Mouse (Mus musculus): ENCODE data around the gene Fam160b1. TPM values are rescaled to one million over a fixed set of nuclear protein-coding genes. Genes with fewer than 3 reads are reported as not detected.
A peak's percentile ranks its signal among the peaks of the same experiment; 100 is the strongest.

The Fam160b1 gene
- total RNA-seq (2017) = 17.1 and 22.4 TPM in 2 replicates

DNA sequence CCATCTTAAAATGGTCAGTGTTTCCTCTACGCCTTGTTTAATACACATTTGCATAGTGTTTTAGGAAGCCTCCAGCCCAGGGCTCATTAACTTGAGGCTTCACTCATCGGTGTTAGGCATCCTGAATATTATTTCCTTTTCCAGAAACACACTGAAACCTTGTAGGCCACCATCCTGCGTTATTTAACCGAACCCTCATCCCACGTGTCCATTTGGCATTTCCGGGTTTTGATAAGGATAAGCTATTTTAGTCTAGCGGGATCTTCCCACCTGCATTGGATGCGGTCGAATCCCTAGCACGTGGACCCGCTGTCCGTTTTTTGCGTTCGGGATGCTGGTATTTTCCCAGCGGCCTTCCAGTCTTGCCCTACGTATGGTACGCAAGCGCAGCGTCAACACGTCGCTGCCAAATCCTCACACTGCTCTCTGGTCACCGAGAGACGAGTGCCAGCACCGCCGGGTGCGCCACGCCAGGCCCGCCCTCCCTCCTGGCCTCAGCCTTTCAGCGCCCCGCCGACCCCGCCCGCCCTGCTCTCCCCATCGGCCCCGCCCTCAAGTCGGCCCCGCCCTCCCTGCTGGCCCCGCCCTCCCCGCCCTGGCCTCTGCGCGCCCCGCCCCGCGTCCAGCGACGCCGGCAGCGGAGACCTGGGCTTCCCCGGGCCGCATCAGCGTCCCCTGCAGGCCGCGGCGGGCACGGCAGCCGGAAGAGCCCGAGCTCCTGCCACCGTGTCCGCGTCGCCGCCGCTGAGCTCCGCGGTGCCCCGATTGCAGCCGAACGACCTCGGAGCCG is at the start of gene Fam160b1:
Gene Fam160b1 (plus strand): TSS at position 340 of the 790 bp plus-strand sequence.
- peak; percentile 68 for ATAC-seq (replicated peaks; ENCODE audit: low read depth, poor library complexity, severe bottlenecking)

DNA sequence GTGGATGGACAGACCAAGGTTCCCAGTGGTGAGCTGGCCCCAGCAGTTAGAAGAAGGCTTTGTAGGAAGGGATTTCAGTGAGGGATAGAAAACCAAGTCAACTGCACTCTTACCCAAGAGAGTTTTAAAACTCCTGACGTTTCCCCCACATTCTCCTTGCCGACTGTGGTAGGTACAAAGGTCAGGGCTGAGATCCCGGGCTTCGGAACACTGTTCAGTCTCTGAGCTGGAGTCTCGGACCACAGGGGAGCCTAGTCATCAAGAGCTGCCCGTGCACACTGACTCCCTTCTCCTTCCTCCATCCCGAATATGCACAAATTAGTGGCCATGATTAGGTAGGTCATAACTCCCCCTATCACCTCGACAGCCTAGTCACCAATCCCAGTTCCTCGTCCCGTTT is 47.3 kb upstream of the Fam160b1 start:
- ATAC-seq (replicated peaks; ENCODE audit: low read depth, poor library complexity, severe bottlenecking) = no peak

DNA sequence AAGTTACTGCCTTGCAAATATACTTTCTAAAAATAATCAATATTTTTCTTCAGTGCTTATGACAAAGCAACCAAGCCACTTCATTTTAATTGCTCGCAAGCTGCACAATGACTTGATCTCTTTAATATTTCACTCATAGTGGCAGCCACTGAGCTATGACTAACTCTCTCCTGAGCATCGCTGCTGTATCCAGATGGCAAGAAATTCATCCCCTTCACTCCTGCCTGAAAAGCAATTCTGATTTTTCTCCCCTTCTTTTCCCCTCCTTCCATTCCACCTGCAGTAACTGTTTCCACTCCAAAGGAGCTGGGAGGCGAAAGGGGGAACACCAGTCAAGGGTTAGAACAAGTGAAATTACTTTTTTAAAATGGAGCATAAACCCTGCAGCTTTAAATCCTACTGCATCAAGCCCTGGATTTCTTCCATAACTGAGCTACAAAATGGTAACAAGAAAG is 46.6 kb upstream of the Fam160b1 start:
- no peak for ATAC-seq (replicated peaks; ENCODE audit: low read depth, poor library complexity, severe bottlenecking)

DNA sequence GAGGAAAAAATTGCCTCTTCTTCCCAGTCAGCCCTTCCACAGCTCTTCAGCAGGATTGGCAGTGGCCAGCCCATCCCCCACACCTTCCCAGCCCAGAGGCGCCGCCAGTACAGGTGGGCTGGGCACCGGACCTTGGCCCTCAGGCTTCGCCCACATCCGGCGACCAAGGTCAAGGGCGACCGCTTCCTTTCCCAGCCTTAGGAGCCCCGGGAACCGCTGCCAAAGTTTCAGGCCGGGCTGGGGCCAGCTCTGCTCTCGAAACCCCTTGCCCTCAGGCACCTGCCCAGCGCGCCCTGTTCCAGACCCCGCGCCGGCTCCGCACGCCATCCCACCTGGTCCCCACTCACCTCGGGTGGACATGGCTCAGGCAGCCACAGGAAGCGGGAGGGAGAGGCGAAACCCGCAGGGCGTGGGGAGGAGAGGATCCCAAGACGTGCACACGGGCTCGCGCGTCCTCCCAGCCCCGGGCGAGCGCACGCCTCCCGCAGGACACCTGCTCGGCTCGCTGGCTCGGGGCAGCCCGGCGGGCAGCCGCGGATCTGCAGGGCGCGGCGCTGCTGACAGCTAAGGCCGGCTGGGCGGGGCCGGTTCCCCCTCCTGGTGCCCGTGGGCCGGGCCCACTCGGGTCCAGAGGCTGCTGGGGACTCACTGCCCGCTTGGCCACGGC is 46.0 kb upstream of the Fam160b1 start, which contains the start of gene Ablim1:
Gene Ablim1 (minus strand): TSS at position 574 of the 667 bp plus-strand sequence.
- ATAC-seq (replicated peaks; ENCODE audit: low read depth, poor library complexity, severe bottlenecking) = peak; percentile 60

DNA sequence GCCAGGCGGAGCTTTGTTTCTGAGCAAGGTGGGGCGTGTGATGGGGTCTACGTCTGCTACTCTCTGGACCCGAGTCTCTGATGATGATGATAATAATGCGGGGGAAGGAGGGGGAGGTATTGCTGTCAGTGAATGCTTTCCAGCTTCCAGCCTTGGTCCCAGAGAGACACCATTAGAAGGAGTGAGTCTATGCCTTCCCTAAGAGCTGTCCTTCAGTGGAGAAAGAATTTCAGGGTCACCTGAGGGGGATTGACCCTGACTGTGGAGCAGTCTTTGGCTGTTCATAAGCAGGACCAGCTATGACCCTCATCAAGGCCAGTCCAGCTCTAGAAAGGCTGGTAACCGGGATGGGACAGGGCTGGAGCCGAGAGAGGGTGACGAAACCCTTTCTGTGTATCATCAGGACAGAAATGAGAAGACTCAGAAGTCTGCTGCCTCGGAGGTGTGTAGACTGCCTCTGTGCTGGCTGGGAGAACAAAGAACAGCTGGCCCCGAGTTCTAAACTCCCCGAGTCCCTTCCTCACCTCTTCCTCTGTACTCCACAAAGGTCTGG is 45.4 kb upstream of the Fam160b1 start:
- no peak for ATAC-seq (replicated peaks; ENCODE audit: low read depth, poor library complexity, severe bottlenecking)

DNA sequence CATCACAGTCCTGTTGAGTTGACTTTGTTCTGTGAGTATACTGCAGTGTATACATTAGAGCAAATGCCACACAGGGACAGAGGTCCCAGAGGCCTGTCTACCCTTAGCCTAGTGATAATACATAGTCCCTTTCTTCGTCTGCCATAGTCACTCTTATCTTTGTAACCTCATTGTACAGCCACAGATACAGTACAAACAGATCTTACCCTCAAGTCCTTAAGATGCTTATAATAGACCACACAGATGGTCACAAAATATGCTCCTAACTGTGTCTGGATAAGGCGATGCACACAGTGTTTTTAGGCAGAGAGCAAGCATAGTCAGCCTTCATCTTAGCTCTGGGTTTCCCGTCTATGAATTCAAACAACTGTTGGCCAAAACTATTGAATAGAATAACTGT is 43.9 kb upstream of the Fam160b1 start:
- 0 out of 2 replicates have a peak, but pooled peaks have one; percentile 17 for ATAC-seq (replicated peaks; ENCODE audit: low read depth, poor library complexity, severe bottlenecking)

DNA sequence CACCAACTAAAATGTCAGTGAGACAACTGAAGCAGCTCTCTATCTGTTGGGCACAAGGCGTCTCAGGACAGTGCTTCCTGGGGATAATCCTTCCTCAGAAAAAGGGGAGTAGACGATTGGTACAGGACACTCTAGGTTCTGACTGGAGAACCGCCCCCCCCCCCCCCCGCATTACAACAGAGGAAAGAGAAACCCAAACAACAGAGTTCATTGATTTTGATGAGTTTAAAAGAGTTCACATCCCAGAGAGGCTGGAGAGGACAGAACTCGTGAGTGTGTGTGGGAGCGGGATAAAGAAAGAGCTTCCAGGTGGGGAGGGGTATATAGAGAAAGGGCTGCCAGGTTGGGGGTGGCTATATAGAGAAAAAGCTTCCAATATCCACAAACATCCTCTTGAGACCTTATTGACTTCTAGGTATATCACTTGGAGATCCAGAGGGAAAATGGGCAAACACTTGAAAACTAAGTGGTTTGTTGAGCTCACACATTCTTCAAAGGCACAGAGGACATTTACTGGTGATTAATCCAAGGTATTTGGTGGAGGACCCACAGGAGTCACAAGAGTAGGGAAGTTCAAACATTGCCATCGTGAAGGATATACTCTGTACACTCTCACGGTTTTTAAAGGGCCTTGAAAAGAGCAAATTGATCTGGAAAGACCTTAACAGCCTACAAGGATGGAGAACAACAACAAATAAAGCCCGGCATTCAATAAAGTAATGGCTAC is 39.7 kb upstream of the Fam160b1 start:
- ATAC-seq (replicated peaks; ENCODE audit: low read depth, poor library complexity, severe bottlenecking) = no peak

DNA sequence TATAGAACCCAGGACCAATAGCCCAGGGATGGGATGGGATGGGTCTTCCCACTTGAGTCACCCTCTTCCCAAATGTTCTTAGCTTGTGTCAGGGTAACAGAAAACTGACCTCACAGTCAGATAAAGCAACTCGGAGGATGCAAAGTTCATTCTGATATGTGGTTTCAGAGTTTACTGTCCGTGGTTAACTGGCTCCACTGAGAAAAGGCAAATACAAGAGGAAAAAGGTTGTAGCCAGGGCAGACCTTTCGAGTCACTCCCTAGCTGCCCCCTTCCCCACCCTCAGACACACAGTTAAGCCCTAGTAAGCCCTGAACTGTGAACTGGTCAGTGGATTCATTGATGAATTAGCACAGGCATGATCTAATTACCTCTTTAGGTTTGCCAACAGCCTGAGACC is 38.6 kb upstream of the Fam160b1 start:
- no peak for ATAC-seq (replicated peaks; ENCODE audit: low read depth, poor library complexity, severe bottlenecking)

DNA sequence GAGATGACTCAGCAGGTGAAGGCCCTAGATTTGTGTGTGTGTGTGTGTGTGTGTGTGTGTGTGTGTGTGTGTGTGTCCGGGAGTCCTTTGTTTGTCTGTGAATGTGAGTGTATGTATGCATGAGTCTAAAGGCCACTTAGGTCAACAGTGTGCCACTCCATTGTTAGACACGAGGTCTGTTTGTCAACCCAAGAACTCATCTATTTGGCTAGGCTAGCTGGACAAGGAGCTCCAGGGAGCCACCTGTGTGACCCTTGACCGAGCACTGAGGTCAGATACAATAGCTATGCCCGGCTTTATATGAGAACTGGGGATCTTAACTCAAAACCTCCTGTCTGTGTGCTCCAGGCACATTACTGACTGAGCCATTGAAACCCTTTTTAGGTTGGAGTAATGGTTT is 38.0 kb upstream of the Fam160b1 start:
- no peak for ATAC-seq (replicated peaks; ENCODE audit: low read depth, poor library complexity, severe bottlenecking)

DNA sequence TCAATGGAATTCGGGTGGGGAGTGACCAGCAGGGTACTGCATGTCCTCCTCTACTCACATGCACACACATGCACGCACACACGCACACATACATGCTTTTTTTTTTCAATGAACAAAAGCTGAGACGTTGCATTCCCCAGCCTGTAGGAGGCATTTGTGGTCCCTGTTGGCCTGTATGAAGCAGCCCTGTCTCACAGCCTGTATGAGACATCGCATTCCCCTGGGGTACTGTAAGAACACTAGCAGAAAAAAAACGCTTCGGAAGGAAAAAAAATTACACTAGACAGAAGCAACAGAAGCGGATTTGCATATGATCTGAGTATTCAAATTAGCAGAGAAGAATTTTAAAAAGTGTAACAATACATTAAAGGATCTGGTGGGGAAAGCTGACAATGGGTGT is 37.4 kb upstream of the Fam160b1 start:
- ATAC-seq (replicated peaks; ENCODE audit: low read depth, poor library complexity, severe bottlenecking) = no peak

DNA sequence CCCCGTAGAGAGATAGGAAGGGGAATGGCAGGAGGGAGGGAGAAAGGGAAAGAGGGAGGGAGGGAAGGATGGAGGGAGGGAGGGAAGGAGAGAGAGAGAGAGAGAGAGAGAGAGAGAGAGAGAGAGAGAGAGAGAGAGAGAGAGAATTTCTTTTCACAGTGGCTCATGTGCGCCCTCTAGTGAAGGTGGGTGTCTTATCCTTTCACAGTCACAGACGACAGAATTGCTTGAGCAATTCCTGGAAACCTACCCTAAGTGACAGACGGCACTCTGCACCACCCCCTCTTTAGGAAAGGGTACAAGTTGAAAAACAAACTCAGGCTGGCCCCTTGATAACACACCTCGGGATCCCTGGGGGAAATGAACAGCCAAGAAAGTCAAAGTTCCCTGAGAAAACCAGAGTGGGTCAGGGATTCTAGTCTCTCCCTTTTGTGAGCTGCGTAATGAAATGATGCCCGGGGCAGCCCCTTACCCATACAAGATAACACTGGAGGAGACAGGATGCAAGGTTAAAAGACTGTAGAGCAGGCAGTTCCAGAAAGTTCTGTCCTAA is 34.7 kb upstream of the Fam160b1 start:
- peak; percentile 57 for ATAC-seq (replicated peaks; ENCODE audit: low read depth, poor library complexity, severe bottlenecking)

DNA sequence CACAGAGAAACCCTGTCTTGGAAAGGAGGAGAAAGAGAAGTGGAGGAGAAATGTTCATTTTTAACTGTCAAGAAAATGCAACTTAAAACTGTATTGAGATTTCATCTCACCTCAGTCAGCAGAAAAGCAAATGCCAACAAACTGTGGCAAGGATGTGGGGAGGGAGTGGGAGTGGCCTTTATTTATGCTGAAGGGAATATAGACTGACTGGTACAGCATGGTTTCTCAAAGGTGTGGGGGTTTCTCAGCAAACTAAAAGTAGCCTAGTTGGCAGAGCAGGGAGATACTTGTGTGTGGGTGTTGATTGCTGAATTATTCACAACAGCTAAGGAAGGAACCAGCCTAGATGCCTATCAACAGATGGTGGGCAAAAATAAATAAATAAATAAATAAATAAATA is 32.8 kb upstream of the Fam160b1 start:
- no peak for ATAC-seq (replicated peaks; ENCODE audit: low read depth, poor library complexity, severe bottlenecking)

DNA sequence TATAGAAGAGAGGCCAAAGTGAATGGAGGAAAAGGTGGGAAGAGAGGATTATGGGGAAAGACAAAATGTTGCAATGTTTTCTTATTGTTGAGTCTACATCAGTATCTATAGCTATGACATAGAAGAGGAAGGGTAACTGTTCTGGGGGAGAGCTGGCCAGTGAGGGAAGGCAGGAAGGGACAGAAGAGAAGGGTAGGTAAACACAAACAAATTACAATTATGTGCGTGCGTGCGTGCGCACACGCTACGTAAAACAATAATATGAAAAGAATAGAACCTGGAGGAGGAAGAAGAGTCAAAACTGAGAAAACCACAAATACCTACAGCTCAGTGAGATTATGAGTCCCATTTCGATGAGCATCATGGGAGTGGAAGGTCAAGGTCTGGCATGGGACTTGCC is 32.2 kb upstream of the Fam160b1 start:
- ATAC-seq (replicated peaks; ENCODE audit: low read depth, poor library complexity, severe bottlenecking) = no peak

DNA sequence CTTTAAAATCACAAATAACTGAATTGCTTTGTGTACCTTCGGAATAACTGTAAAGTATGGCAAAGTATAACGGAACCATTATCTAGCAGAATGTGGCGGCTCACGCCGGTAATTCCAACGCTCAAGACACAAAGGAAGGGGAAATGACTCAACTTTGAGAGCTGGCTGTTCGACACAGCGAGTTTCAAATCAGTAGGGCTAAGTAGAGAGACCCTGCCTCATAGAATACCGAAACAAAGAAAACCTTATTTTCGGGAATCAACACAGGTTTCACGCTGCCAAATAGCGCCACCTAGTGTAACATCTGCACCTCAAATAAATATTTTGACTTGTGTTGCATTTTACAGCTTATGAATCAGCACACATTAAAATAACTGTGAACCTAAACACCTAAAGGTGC is 31.7 kb upstream of the Fam160b1 start:
- ATAC-seq (replicated peaks; ENCODE audit: low read depth, poor library complexity, severe bottlenecking) = peak; percentile 35; the same call in 1 of the 2 replicates

DNA sequence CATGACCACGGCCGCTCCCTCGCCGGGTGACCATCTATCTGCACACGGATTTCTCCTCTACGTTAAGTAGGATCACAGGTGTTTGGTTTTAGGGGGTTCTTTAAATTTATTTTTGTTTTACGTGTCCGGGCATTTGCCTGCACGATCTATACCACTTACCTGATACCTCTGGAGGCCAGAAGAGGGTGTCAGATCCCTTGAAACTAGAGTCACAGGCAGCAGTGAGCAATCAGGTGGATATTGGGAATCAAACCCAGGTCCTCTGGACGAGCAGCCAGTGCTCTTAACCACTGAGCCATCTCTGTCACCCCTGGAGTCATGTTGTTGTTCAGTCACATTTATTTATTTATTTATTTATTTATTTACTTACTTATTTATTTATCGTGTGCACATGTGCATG is 30.2 kb upstream of the Fam160b1 start:
- ATAC-seq (replicated peaks; ENCODE audit: low read depth, poor library complexity, severe bottlenecking) = no peak

DNA sequence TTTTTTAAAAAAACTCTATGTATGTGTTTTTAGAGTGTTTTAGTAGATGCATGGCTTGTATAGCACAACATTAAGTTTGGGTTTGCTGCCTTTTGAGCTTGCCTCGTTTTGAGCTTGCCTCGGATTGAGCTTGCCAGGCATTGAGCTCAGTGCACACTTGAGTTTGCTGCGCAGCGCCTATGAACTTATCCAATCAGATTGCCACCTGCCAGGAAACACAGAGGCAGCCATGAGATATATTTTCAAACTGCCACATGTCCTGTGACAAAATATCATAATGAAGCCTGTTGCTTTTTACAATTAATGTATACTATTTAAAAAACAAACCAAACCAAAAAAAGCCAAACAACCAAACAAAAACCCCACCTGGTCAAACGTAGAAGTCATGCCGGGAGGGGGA is 29.2 kb upstream of the Fam160b1 start:
- ATAC-seq (replicated peaks; ENCODE audit: low read depth, poor library complexity, severe bottlenecking) = no peak

DNA sequence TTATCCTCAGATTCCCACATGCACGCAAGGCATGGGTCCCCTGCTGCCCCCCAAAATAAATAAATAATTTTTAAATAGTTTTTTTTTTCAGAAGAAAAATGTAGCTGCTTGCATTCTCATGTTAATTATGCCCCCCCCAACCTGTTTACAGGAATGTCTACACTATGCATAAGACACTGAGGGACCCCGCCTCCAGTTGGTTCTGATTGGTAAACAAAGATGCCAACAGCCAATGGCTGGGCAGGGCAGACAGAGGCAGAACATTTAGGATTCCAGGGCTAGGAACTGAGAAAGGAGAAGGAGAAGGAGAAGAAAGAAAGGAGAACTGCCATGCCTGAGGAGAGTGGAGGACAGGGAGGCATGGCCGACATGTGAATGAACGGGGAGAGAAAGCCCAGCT is 27.1 kb upstream of the Fam160b1 start:
- no peak for ATAC-seq (replicated peaks; ENCODE audit: low read depth, poor library complexity, severe bottlenecking)

DNA sequence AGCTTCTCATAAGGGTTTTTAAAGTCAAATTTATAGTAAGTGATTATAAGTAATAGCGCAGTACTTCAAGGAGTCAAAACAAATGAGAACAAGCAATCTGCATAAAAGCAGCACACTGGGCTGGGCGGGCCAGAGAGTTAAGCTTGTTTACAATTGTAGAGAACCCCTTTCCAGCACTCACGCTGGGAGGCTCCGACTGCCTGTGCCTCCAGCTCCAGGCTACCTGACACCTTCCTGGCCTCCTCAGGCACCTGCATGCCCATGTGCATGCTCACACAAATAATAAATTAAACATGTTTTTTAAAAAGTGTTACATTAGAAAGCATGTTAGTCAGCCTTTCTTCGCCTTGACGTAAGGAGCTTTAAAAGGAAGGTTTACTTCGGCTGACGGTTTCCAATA is 25.3 kb upstream of the Fam160b1 start:
- no peak for ATAC-seq (replicated peaks; ENCODE audit: low read depth, poor library complexity, severe bottlenecking)

DNA sequence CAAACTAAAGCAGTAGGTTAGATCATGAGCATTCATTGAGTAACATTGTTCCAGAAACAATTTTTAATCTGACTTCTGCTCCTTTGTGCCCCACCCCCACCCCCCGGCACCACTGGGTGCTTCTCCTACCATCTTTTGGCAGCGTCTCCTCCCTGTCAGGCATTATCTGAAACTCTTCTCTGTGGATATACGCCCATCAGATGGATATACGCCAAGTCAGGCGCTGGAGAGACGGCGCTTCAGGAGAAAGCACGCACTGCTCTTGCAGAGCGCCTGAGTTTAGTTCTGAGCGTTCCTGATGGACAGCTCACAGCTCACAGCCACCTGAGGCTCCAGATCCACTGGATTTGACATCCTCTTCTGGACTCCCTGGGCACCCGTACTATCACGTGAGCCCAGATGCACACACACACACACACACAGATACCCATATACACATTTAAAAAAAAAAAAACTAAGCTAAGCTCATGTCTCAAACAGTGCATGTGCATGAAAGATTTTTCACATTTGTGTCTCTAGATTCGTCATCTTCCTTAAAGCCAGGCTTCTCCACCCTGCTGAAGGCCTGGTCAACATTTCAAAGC is 21.1 kb upstream of the Fam160b1 start:
- ATAC-seq (replicated peaks; ENCODE audit: low read depth, poor library complexity, severe bottlenecking) = peak; percentile 21; the same call in 1 of the 2 replicates
